Mouse (Mus musculus): ENCODE data around the gene Garem2. TPM values are rescaled to one million over a fixed set of nuclear protein-coding genes. Genes with fewer than 3 reads are reported as not detected.

Garem2 gene
- polyA plus RNA-seq, 1 experiment from 2014 or later = 0.26 TPM

DNA sequence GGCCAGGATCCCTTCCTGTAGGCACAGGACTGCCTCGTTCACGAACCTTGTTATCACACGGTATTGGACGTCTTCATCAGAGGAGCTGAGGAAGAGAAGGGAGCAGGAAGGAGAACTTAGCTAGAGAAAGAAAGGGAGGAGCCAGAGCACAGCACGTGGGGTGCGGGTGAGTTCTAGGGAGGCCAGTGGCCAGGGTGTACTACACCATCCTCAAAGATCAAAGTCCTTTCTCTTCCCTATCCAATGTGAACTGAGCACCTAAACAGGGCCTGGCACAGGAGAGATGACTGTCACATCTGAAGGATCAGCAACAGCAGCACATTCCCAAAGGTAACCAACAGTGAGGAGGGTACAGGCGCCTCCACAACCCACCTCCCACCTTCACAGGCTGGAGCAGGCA is 15.1 kb downstream of the Garem2 start:
- Histone ChIP-seq H3K4me1 (ENCODE audit: control insufficient read depth in 2 of 2, insufficient read depth in 2 of 2, low read length in 2 of 2) (no peaks in the 10 kb centered on the region), H3K4me2 (ENCODE audit: low read length) (no peak overlapping the region), H3K9me3 (ENCODE audit: control insufficient read depth, low read length) (no peaks in the 10 kb centered on the region), H3K9ac (ENCODE audit: low read length) (no peak overlapping the region), H3K27me3 (ENCODE audit: control insufficient read depth, insufficient read depth, low read length) (peaks cover 9% of the 10 kb centered on the region), H3K36me3 (ENCODE audit: control insufficient read depth, insufficient read depth, low read length) (peaks cover 87% of the 10 kb centered on the region), H3K4me3 (ENCODE audit: control insufficient read depth in 1 of 2, insufficient read depth in 1 of 2, low read depth in 1 of 2, low read length in 2 of 2) (no peak overlapping the region), H3K27ac (replicated peaks in 1 of 2; ENCODE audit: control insufficient read depth in 1 of 2, insufficient read depth in 1 of 2, low read depth in 2 of 2, low read length in 2 of 2) (no peak overlapping the region)
- no peak for ATAC-seq (ENCODE audit: insufficient number of reproducible peaks, insufficient read depth, low FRiP score, low read depth)
- WGBS = 80% methylated on average over 7 of the region's 7 CpGs

- 87% methylated on average over 6 of the region's 6 CpGs for WGBS
- ATAC-seq (ENCODE audit: insufficient number of reproducible peaks, insufficient read depth, low FRiP score, low read depth) = no peak
- Histone ChIP-seq H3K9me3 (ENCODE audit: control insufficient read depth, low read length) (no peaks in the 10 kb centered on the region), H3K4me2 (ENCODE audit: low read length) (no peak overlapping the region), H3K4me1 (ENCODE audit: control insufficient read depth in 2 of 2, insufficient read depth in 2 of 2, low read length in 2 of 2) (no peaks in the 10 kb centered on the region), H3K36me3 (ENCODE audit: control insufficient read depth, insufficient read depth, low read length) (peaks cover 100% of the 10 kb centered on the region), H3K9ac (ENCODE audit: low read length) (no peak overlapping the region), H3K4me3 (ENCODE audit: control insufficient read depth in 1 of 2, insufficient read depth in 1 of 2, low read depth in 1 of 2, low read length in 2 of 2) (no peak overlapping the region), H3K27me3 (ENCODE audit: control insufficient read depth, insufficient read depth, low read length) (no peaks in the 10 kb centered on the region), H3K27ac (replicated peaks in 1 of 2; ENCODE audit: control insufficient read depth in 1 of 2, insufficient read depth in 1 of 2, low read depth in 2 of 2, low read length in 2 of 2) (no peak overlapping the region)
Observed at GRCm38 (mm10) chr5:30122481-30122880, 17.5 kb downstream of the Garem2 start.

- Histone ChIP-seq H3K27me3 (ENCODE audit: control insufficient read depth, insufficient read depth, low read length) (no peaks in the 10 kb centered on the region), H3K36me3 (ENCODE audit: control insufficient read depth, insufficient read depth, low read length) (peaks cover 100% of the 10 kb centered on the region), H3K9ac (ENCODE audit: low read length) (no peak overlapping the region), H3K9me3 (ENCODE audit: control insufficient read depth, low read length) (no peaks in the 10 kb centered on the region), H3K4me1 (ENCODE audit: control insufficient read depth in 2 of 2, insufficient read depth in 2 of 2, low read length in 2 of 2) (no peaks in the 10 kb centered on the region), H3K4me2 (ENCODE audit: low read length) (no peak overlapping the region), H3K27ac (replicated peaks in 1 of 2; ENCODE audit: control insufficient read depth in 1 of 2, insufficient read depth in 1 of 2, low read depth in 2 of 2, low read length in 2 of 2) (no peak overlapping the region), H3K4me3 (ENCODE audit: control insufficient read depth in 1 of 2, insufficient read depth in 1 of 2, low read depth in 1 of 2, low read length in 2 of 2) (no peak overlapping the region)
- no peak for ATAC-seq (ENCODE audit: insufficient number of reproducible peaks, insufficient read depth, low FRiP score, low read depth)
- 56% methylated on average over 5 of the region's 5 CpGs for WGBS
Observed at GRCm38 (mm10) chr5:30125587-30125986, 20.6 kb downstream of the Garem2 start.

- WGBS = 83% methylated on average over 7 of the region's 7 CpGs
- H3K9me3 ChIP-seq (ENCODE audit: control insufficient read depth, low read length) = no peaks in the 10 kb centered on the region
Observed at GRCm38 (mm10) chr5:30126756-30127155, 21.8 kb downstream of the Garem2 start.

DNA sequence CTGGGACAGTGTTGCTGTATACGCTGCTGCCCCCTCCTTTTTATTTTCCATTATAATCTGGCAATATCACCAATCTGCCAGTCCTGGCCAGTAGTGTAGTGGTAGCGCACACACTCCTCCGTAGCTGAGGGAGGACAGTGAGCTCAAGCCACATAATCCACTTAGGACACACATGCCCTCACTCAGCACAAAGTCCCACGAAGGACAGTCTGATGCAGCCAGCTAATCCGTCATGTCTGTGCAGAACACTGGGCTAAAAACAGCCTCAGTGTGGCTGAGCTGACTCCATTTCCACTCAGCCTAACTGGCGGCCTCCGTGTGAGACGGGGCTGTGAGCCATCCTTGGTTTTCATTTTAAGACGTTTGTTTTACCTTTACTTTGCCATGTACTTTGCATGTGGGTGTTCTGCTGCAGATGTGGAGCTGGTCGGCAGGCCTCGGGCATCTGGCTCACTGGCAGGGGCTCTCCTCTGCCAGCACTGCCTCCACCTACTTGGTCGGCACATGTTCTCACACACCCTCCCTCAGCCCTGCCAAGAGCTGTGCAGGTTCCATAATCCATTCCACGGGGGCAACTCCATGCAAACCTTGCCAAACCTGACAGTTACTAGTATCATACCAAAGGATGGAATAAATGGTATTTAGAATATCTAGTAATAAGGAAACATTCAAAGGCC is 23.1 kb downstream of the Garem2 start:
- 83% methylated on average over 13 of the region's 13 CpGs for whole genome bisulfite sequencing
- no peak overlapping the region for H3K4me2 ChIP-seq (ENCODE audit: low read length)
- H3K4me1 ChIP-seq (ENCODE audit: control insufficient read depth in 2 of 2, insufficient read depth in 2 of 2, low read length in 2 of 2) = no peaks in the 10 kb centered on the region
- no peak overlapping the region for H3K4me3 ChIP-seq (ENCODE audit: control insufficient read depth in 1 of 2, insufficient read depth in 1 of 2, low read depth in 1 of 2, low read length in 2 of 2)
- no peak overlapping the region for H3K27ac ChIP-seq (replicated peaks in 1 of 2; ENCODE audit: control insufficient read depth in 1 of 2, insufficient read depth in 1 of 2, low read depth in 2 of 2, low read length in 2 of 2)
- H3K9ac ChIP-seq (ENCODE audit: low read length) = no peak overlapping the region
- no peak for ATAC-seq (ENCODE audit: insufficient number of reproducible peaks, insufficient read depth, low FRiP score, low read depth)
- H3K36me3 ChIP-seq (ENCODE audit: control insufficient read depth, insufficient read depth, low read length) = peaks cover 99% of the 10 kb centered on the region
- no peaks in the 10 kb centered on the region for H3K27me3 ChIP-seq (ENCODE audit: control insufficient read depth, insufficient read depth, low read length)
- no peaks in the 10 kb centered on the region for H3K9me3 ChIP-seq (ENCODE audit: control insufficient read depth, low read length)

More at GRCm38 (mm10) chr5:30126756-30127155, 21.8 kb downstream of the Garem2 start:
- Histone ChIP-seq H3K4me3 (ENCODE audit: control insufficient read depth in 1 of 2, insufficient read depth in 1 of 2, low read depth in 1 of 2, low read length in 2 of 2) (no peak overlapping the region), H3K36me3 (ENCODE audit: control insufficient read depth, insufficient read depth, low read length) (peaks cover 99% of the 10 kb centered on the region), H3K4me2 (ENCODE audit: low read length) (no peak overlapping the region), H3K27ac (replicated peaks in 1 of 2; ENCODE audit: control insufficient read depth in 1 of 2, insufficient read depth in 1 of 2, low read depth in 2 of 2, low read length in 2 of 2) (no peak overlapping the region), H3K27me3 (ENCODE audit: control insufficient read depth, insufficient read depth, low read length) (no peaks in the 10 kb centered on the region), H3K9ac (ENCODE audit: low read length) (no peak overlapping the region), H3K4me1 (ENCODE audit: control insufficient read depth in 2 of 2, insufficient read depth in 2 of 2, low read length in 2 of 2) (no peaks in the 10 kb centered on the region)
- ATAC-seq (ENCODE audit: insufficient number of reproducible peaks, insufficient read depth, low FRiP score, low read depth) = no peak

- peaks cover 99% of the 10 kb centered on the region for H3K36me3 ChIP-seq (ENCODE audit: control insufficient read depth, insufficient read depth, low read length)
- ATAC-seq (ENCODE audit: insufficient number of reproducible peaks, insufficient read depth, low FRiP score, low read depth) = no peak
- H3K4me3 ChIP-seq (ENCODE audit: control insufficient read depth in 1 of 2, insufficient read depth in 1 of 2, low read depth in 1 of 2, low read length in 2 of 2) = no peak overlapping the region
- no peaks in the 10 kb centered on the region for H3K27me3 ChIP-seq (ENCODE audit: control insufficient read depth, insufficient read depth, low read length)
- H3K27ac ChIP-seq (replicated peaks in 1 of 2; ENCODE audit: control insufficient read depth in 1 of 2, insufficient read depth in 1 of 2, low read depth in 2 of 2, low read length in 2 of 2) = no peak overlapping the region
- H3K4me1 ChIP-seq (ENCODE audit: control insufficient read depth in 2 of 2, insufficient read depth in 2 of 2, low read length in 2 of 2) = no peaks in the 10 kb centered on the region
- H3K9ac ChIP-seq (ENCODE audit: low read length) = no peak overlapping the region
- H3K4me2 ChIP-seq (ENCODE audit: low read length) = no peak overlapping the region
- 93% methylated on average over 6 of the region's 6 CpGs for WGBS
- H3K9me3 ChIP-seq (ENCODE audit: control insufficient read depth, low read length) = no peaks in the 10 kb centered on the region
Observed at GRCm38 (mm10) chr5:30128680-30129079, 23.7 kb downstream of the Garem2 start.

DNA sequence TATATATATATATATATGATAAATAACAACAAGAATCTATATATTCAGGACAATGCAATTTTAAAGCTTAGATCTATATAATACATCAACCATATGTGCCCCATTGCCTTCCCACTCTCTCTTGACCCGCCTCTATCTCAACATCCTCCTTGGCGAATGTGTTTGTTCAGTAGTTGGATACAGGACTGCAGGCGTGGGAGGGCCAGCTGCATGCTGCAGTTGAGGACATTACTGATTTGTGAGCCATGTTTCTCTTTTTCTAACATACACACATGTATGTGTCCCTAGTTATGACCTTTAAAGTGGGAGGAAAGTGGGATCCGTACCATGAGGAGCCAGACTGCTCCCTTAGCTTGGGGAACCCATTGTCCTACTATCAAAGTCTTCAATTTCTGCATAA is 26.3 kb downstream of the Garem2 start:
- Histone ChIP-seq H3K27ac (replicated peaks in 1 of 2; ENCODE audit: control insufficient read depth in 1 of 2, insufficient read depth in 1 of 2, low read depth in 2 of 2, low read length in 2 of 2) (no peak overlapping the region), H3K4me2 (ENCODE audit: low read length) (no peak overlapping the region), H3K27me3 (ENCODE audit: control insufficient read depth, insufficient read depth, low read length) (no peaks in the 10 kb centered on the region), H3K4me3 (ENCODE audit: control insufficient read depth in 1 of 2, insufficient read depth in 1 of 2, low read depth in 1 of 2, low read length in 2 of 2) (no peak overlapping the region), H3K9me3 (ENCODE audit: control insufficient read depth, low read length) (no peaks in the 10 kb centered on the region), H3K9ac (ENCODE audit: low read length) (no peak overlapping the region), H3K4me1 (ENCODE audit: control insufficient read depth in 2 of 2, insufficient read depth in 2 of 2, low read length in 2 of 2) (no peaks in the 10 kb centered on the region), H3K36me3 (ENCODE audit: control insufficient read depth, insufficient read depth, low read length) (peaks cover 99% of the 10 kb centered on the region)
- 95% methylated on average over 4 of the region's 4 CpGs for WGBS
- ATAC-seq (ENCODE audit: insufficient number of reproducible peaks, insufficient read depth, low FRiP score, low read depth) = no peak

- H3K4me3 ChIP-seq (ENCODE audit: control insufficient read depth in 1 of 2, insufficient read depth in 1 of 2, low read depth in 1 of 2, low read length in 2 of 2) = no peak overlapping the region
- H3K27me3 ChIP-seq (ENCODE audit: control insufficient read depth, insufficient read depth, low read length) = no peaks in the 10 kb centered on the region
- H3K27ac ChIP-seq (replicated peaks in 1 of 2; ENCODE audit: control insufficient read depth in 1 of 2, insufficient read depth in 1 of 2, low read depth in 2 of 2, low read length in 2 of 2) = no peak overlapping the region
- no peak overlapping the region for H3K9ac ChIP-seq (ENCODE audit: low read length)
- H3K36me3 ChIP-seq (ENCODE audit: control insufficient read depth, insufficient read depth, low read length) = peaks cover 99% of the 10 kb centered on the region
- H3K4me1 ChIP-seq (ENCODE audit: control insufficient read depth in 2 of 2, insufficient read depth in 2 of 2, low read length in 2 of 2) = no peaks in the 10 kb centered on the region
- no peak for ATAC-seq (ENCODE audit: insufficient number of reproducible peaks, insufficient read depth, low FRiP score, low read depth)
- 87% methylated on average over 2 of the region's 2 CpGs for WGBS
- no peaks in the 10 kb centered on the region for H3K9me3 ChIP-seq (ENCODE audit: control insufficient read depth, low read length)
- H3K4me2 ChIP-seq (ENCODE audit: low read length) = no peak overlapping the region
Observed at GRCm38 (mm10) chr5:30132173-30132572, 27.2 kb downstream of the Garem2 start.
